Mouse (Mus musculus) ES-E14 (cell line): Measurements from ENCODE around the gene Vamp1.

ENCODE experiments used
- CHD2 ChIP-seq: IDR thresholded peaks from 2 replicates; pipeline ENCODE4 v1.6.1; 2014; ENCODE audit warnings: mild to moderate bottlenecking, low read depth, low read length, inconsistent platforms
- HCFC1 ChIP-seq: IDR thresholded peaks from 2 replicates; pipeline ENCODE4 v1.6.1; 2012; ENCODE audit warnings: low read length, inconsistent platforms, borderline replicate concordance; ENCODE audit not compliant: insufficient read depth
- MAFK ChIP-seq: IDR thresholded peaks from 2 replicates; pipeline ENCODE4 v1.6.1; 2014; ENCODE audit warnings: mild to moderate bottlenecking, low read depth, low read length, inconsistent platforms; ENCODE audit not compliant: insufficient read depth
- ZC3H11A ChIP-seq: IDR thresholded peaks from 2 replicates; pipeline ENCODE4 v1.6.1; 2012; ENCODE audit warnings: low read depth, mild to moderate bottlenecking, inconsistent platforms, low read length, borderline replicate concordance
- ZNF384 ChIP-seq: IDR thresholded peaks from 2 replicates; pipeline ENCODE4 v1.6.1; 2012; ENCODE audit warnings: low read depth, low read length, inconsistent platforms

GRCm38 (mm10) chr6:125236341-125236740, 21.0 kb downstream of the Vamp1 start:
- no peak for TF ChIP-seq CHD2
- TF ChIP-seq MAFK, result no peak
- no peak for TF ChIP-seq HCFC1
- no peak for TF ChIP-seq ZC3H11A
- TF ChIP-seq ZNF384, result no peak
